In the genomic region with DNA sequence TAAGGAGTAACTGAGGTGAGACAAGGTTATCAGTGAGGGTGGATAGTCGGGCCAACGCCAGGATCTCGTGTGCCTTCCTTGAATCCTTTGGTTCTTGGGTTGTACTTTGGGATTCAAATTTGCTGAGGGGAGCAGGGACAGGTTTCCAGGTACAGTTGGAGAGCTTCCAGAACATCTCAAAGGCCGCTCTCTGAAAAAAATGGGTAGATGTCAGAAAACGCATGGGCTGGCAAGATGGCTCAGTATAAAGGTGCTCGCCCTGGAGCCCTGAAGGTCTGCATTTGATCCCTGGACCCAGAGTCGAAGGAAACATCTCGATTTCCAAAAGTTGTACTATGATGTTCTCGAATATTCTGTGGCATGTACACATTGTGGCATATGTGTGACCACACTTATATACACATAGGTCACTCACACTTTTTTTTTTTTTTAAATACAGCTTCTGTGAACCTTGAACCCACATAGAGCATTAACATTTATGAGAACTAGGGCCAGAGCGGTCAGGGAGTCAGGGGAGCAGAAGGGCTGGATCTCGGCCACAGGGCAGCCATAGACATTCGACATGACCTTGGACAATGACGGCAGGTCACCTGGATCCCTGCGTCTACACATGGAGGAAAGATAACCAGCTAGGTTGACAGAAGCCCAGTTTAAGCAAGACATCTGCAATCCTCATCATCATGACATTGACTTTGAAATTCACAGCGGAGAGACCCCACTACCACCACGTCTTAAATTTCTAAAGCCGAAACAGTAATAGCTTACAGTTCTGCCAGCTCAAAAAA, we compare ENCODE assay signal across 9 mouse cellular contexts. TPM values are rescaled to one million over a fixed set of nuclear protein-coding genes. Genes with fewer than 3 reads are reported as not detected.
DNase-seq lines count a peak whose midpoint lies in the region; ATAC-seq and TF ChIP-seq lines count a peak whose summit lies in the region.
"Had no signal": no experiment of that assay in that cellular context is flagged by ENCODE, and none has a peak within 500 bp of the region (broad histone marks: within the 10 kb centered on the region; RNA-seq: fewer than 3 reads in every experiment).

No protein-coding gene starts in this region.

- no peaks in the 10 kb centered on the region for H3K9me3 ChIP-seq in hindbrain, embryonic 15.5 days
- no peaks in the 10 kb centered on the region for H3K9me3 ChIP-seq in liver, embryonic 12.5 days (replicated peaks)

- no peak for ATAC-seq in hindbrain, embryonic 15.5 days (ENCODE audit: low FRiP score, low read depth)
- ATAC-seq in liver, embryonic 12.5 days: no peak
- no peak for ATAC-seq in inflammation-experienced regulatory T-cells, adult 6 months

- no peak overlapping the region for H3K4me3 ChIP-seq in C2C12 (ENCODE audit: insufficient read depth, poor library complexity, severe bottlenecking)
- no peak overlapping the region for H3K4me3 ChIP-seq in embryonic fibroblast, embryonic 13.5 days (ENCODE audit: insufficient read depth, low read length)
- H3K4me3 ChIP-seq in hindbrain, embryonic 15.5 days: no peak overlapping the region
- H3K4me3 ChIP-seq in liver, embryonic 12.5 days: peak overlapping the region; percentile 16; the same call in 1 of the 2 replicates

- peak overlapping the region; percentile 4 for H3ac ChIP-seq in C2C12 (ENCODE audit: control insufficient read depth, insufficient read length, low read depth)

- peak overlapping the region; percentile 98 for H3K27ac ChIP-seq in embryonic fibroblast, embryonic 13.5 days (ENCODE audit: insufficient read depth, low read length)
- peak overlapping the region; percentile 86 for H3K27ac ChIP-seq in hindbrain, embryonic 15.5 days (replicated peaks)
- peak overlapping the region; percentile 39; the same call in 1 of the 2 replicates for H3K27ac ChIP-seq in liver, embryonic 12.5 days

- H3K27me3 ChIP-seq in C2C12 (ENCODE audit: control insufficient read depth, insufficient read depth, insufficient read length): no peaks in the 10 kb centered on the region
- peaks cover 4% of the 10 kb centered on the region; the same call in 1 of the 2 replicates for H3K27me3 ChIP-seq in hindbrain, embryonic 15.5 days
- peaks cover 100% of the 10 kb centered on the region for H3K27me3 ChIP-seq in liver, embryonic 12.5 days (replicated peaks)
- H3K27me3 ChIP-seq: Patski had no signal

- H3K36me3 ChIP-seq in C2C12 (ENCODE audit: control insufficient read depth, insufficient read depth): peaks cover 3% of the 10 kb centered on the region
- no peaks in the 10 kb centered on the region for H3K36me3 ChIP-seq in hindbrain, embryonic 15.5 days
- H3K36me3 ChIP-seq in liver, embryonic 12.5 days: no peaks in the 10 kb centered on the region

- no peak for DNase-seq in layer of hippocampus, postnatal 14 days (ENCODE audit: low spot score in 2 of 2)
- DNase-seq in B cell, adult 2 months: no peak
- no peak for DNase-seq in layer of hippocampus, adult 18-20 months (ENCODE audit: low spot score in 2 of 2)

- no peak; the same call in 1 of the 2 replicates for TF ChIP-seq POLR2A in embryonic fibroblast, embryonic 13.5 days (IDR thresholded peaks at IDR 0.05; ENCODE audit: low read depth, low read length)

- H3K79me2 ChIP-seq in C2C12 (ENCODE audit: control insufficient read depth, insufficient read depth): peaks cover 17% of the 10 kb centered on the region

- no peak for TF ChIP-seq CTCF in C2C12 (IDR thresholded peaks at IDR 0.05; ENCODE audit: control insufficient read depth, insufficient read depth, insufficient read length)
- TF ChIP-seq CTCF in embryonic fibroblast, embryonic 13.5 days (IDR thresholded peaks at IDR 0.05; ENCODE audit: borderline replicate concordance, insufficient read depth, low read length): no peak

- H3K4me1 ChIP-seq in embryonic fibroblast, embryonic 13.5 days (ENCODE audit: control insufficient read depth, insufficient read depth, low read length): peaks cover 25% of the 10 kb centered on the region
- H3K4me1 ChIP-seq in hindbrain, embryonic 15.5 days (replicated peaks): peaks cover 63% of the 10 kb centered on the region
- peaks cover 70% of the 10 kb centered on the region for H3K4me1 ChIP-seq in liver, embryonic 12.5 days

- H3K9ac ChIP-seq in hindbrain, embryonic 15.5 days: no peak overlapping the region
- H3K9ac ChIP-seq in liver, embryonic 12.5 days: no peak overlapping the region

- H3K4me2 ChIP-seq in hindbrain, embryonic 15.5 days: peak overlapping the region; percentile 61
- H3K4me2 ChIP-seq in liver, embryonic 12.5 days: peak overlapping the region; percentile 50

- H3K79me3 ChIP-seq in C2C12 (ENCODE audit: low read depth): peaks cover 9% of the 10 kb centered on the region

- WGBS in hindbrain, embryonic 15.5 days: 56% methylated on average over 17 of the region's 17 CpGs
- 56% methylated on average over 17 of the region's 17 CpGs for WGBS in liver, embryonic 12.5 days (ENCODE audit: insufficient replicate concordance)

TF ChIP-seq in C2C12, 6 proteins besides CTCF, POLR2A, EP300 and RAD21:
- TF ChIP-seq MYOG (IDR thresholded peaks at IDR 0.05; ENCODE audit: control insufficient read depth, extremely low read depth, insufficient read length): no peak
- TF ChIP-seq MAX (IDR thresholded peaks at IDR 0.05): no peak
- TF ChIP-seq CEBPB (IDR thresholded peaks at IDR 0.05; ENCODE audit: low read depth): no peak
- TF ChIP-seq USF1 (IDR thresholded peaks at IDR 0.05; ENCODE audit: low read depth): no peak
- TF ChIP-seq FOSL1 (IDR thresholded peaks at IDR 0.05; ENCODE audit: insufficient read depth, low read length, poor library complexity, severe bottlenecking): no peak
- TF ChIP-seq MYOD1 (IDR thresholded peaks at IDR 0.05; ENCODE audit: control insufficient read depth, insufficient read length, low read depth): no peak

RNA-seq across cellular contexts. Expression of a gene that starts 3.8 kb away (rescaled TPM):
- polyA plus RNA-seq in C2C12 (2012; fragmentation: generic; extraction: Trizol): 780 TPM
- 201 and 239 TPM in 2 replicates for polyA plus RNA-seq in embryonic fibroblast, embryonic 13.5 days (2011; ENCODE audit: insufficient read length, low read depth, missing spikeins)
- 208 TPM in 2 replicates for polyA plus RNA-seq in hindbrain, embryonic 15.5 days (2015; fragmentation: Nextera tagmentation; extraction: Ambion mirVana)
- polyA plus RNA-seq in liver, embryonic 12.5 days (2016; fragmentation: Nextera tagmentation; extraction: Ambion mirVana): 80.9 and 88.1 TPM in 2 replicates
- 10 to 100 TPM; 77.9 to 91.6 TPM for total RNA-seq in layer of hippocampus, postnatal 14 days (2021)
- 100 to 1,000 TPM; 125 to 343 (median 290) TPM for polyA plus RNA-seq in inflammation-experienced regulatory T-cells, adult 6 months (2017; shearing (Covaris generic))
- 10 to 100 TPM; 30.0 to 35.1 TPM for total RNA-seq in layer of hippocampus, adult 18-20 months (2021)

RNA-seq across cellular contexts. Expression of a gene that starts 32.7 kb away (rescaled TPM):
- 11.5 TPM for polyA plus RNA-seq in C2C12 (2012; fragmentation: generic; extraction: Trizol)
- polyA plus RNA-seq in embryonic fibroblast, embryonic 13.5 days (2011; ENCODE audit: insufficient read length, low read depth, missing spikeins): 0.78 and 1.1 TPM in 2 replicates
- polyA plus RNA-seq in hindbrain, embryonic 15.5 days (2015; fragmentation: Nextera tagmentation; extraction: Ambion mirVana): 2.8 and 3.6 TPM in 2 replicates
- polyA plus RNA-seq in liver, embryonic 12.5 days (2016; fragmentation: Nextera tagmentation; extraction: Ambion mirVana): 63.4 and 69.1 TPM in 2 replicates
- 1 to 10 TPM; 1.1 to 1.4 TPM for total RNA-seq in layer of hippocampus, postnatal 14 days (2021)
- polyA plus RNA-seq in inflammation-experienced regulatory T-cells, adult 6 months (2017; shearing (Covaris generic)): 10 to 100 TPM; 15.0 to 44.4 (median 16.8) TPM
- under 1 TPM; 0.36 to 0.84 TPM for total RNA-seq in layer of hippocampus, adult 18-20 months (2021)

Comparison
In these comparisons a context has a peak if more than half of its experiments do, and no peak if none do; other contexts are left out.
1. H3K27ac ChIP-seq: peak in every context shown above with its lines; median percentile 98 in embryonic fibroblast, embryonic 13.5 days; 86 in hindbrain, embryonic 15.5 days; 39 in liver, embryonic 12.5 days.